ENCODE assay signal across 8 mouse cellular contexts in genomic region chr2:106694886-106695733, GRCm38 (mm10). TPM values are rescaled to one million over a fixed set of nuclear protein-coding genes. Genes with fewer than 3 reads are reported as not detected.
A peak's percentile ranks its signal among the peaks of the same experiment; 100 is the strongest.
DNase-seq lines count a peak whose midpoint lies in the region; ATAC-seq and TF ChIP-seq lines count a peak whose summit lies in the region.

No protein-coding gene starts in this region.

- peak overlapping the region; percentile 76; the same call in 1 of the 2 replicates for H3K9ac ChIP-seq in intestine, postnatal 0 days (ENCODE audit: low read depth, low read length)
- 0 out of 2 replicates have a peak overlapping the region, but pooled peaks have one; percentile 31 for H3K9ac ChIP-seq in liver, embryonic 12.5 days
- peak overlapping the region; percentile 99 for H3K9ac ChIP-seq in neural tube, embryonic 13.5 days

- no peak for TF ChIP-seq CTCF in intestine, postnatal 0 days (IDR thresholded peaks at IDR 0.05; ENCODE audit: low read depth)

- no peak overlapping the region for H3K27ac ChIP-seq in intestine, postnatal 0 days (ENCODE audit: low read depth, low read length)
- H3K27ac ChIP-seq in liver, embryonic 12.5 days, result no peak overlapping the region
- peak overlapping the region; percentile 100 for H3K27ac ChIP-seq in neural tube, embryonic 13.5 days (replicated peaks)

- H3K36me3 ChIP-seq in intestine, postnatal 0 days (ENCODE audit: control insufficient read depth, insufficient read depth), result no peaks in the 10 kb centered on the region
- no peaks in the 10 kb centered on the region for H3K36me3 ChIP-seq in liver, embryonic 12.5 days
- peaks cover 9% of the 10 kb centered on the region for H3K36me3 ChIP-seq in neural tube, embryonic 13.5 days

- H3K27me3 ChIP-seq in intestine, postnatal 0 days (replicated peaks; ENCODE audit: control insufficient read depth, insufficient read depth, low read length), result peaks cover 7% of the 10 kb centered on the region; the same call in 1 of the 2 replicates
- H3K27me3 ChIP-seq in liver, embryonic 12.5 days (replicated peaks), result peaks cover 69% of the 10 kb centered on the region
- H3K27me3 ChIP-seq in neural tube, embryonic 13.5 days, result no peaks in the 10 kb centered on the region

- WGBS in intestine, postnatal 0 days, result under 1% methylated on average over 35 of the region's 41 CpGs
- WGBS in liver, embryonic 12.5 days (ENCODE audit: insufficient replicate concordance), result under 1% methylated on average over 41 of the region's 41 CpGs
- WGBS in neural tube, embryonic 13.5 days, result under 1% methylated on average over 41 of the region's 41 CpGs

- peak; percentile 31 for DNase-seq in layer of hippocampus, adult 11-12 months (ENCODE audit: low spot score)
- no peak for DNase-seq in layer of hippocampus, adult 9-10 months (ENCODE audit: low spot score)
- peak; percentile 62 to 64 for DNase-seq in cerebellum, postnatal 36 days
- DNase-seq in gastrocnemius, postnatal 25 days, result peak; percentile 12
- no peak for DNase-seq in spleen, adult 18-20 months

- ATAC-seq in intestine, postnatal 0 days, result peak; percentile 35; the same call in 1 of the 2 replicates
- peak; percentile 44; the same call in 1 of the 2 replicates for ATAC-seq in liver, embryonic 12.5 days
- peak; percentile 64 for ATAC-seq in neural tube, embryonic 13.5 days (ENCODE audit: low read depth)

- H3K9me3 ChIP-seq in intestine, postnatal 0 days (ENCODE audit: control insufficient read depth), result no peaks in the 10 kb centered on the region
- no peaks in the 10 kb centered on the region for H3K9me3 ChIP-seq in liver, embryonic 12.5 days (replicated peaks)
- no peaks in the 10 kb centered on the region for H3K9me3 ChIP-seq in neural tube, embryonic 13.5 days

- H3K4me3 ChIP-seq in intestine, postnatal 0 days (ENCODE audit: low read depth, low read length), result peak overlapping the region; percentile 83
- peak overlapping the region; percentile 64 for H3K4me3 ChIP-seq in liver, embryonic 12.5 days
- H3K4me3 ChIP-seq in neural tube, embryonic 13.5 days, result peak overlapping the region; percentile 93

- H3K4me1 ChIP-seq in intestine, postnatal 0 days (replicated peaks; ENCODE audit: control insufficient read depth, insufficient read depth, low read length), result 0 out of 2 replicates have a peak, but pooled peaks cover 3% of the 10 kb centered on the region
- peaks cover 17% of the 10 kb centered on the region; the same call in 1 of the 2 replicates for H3K4me1 ChIP-seq in liver, embryonic 12.5 days
- peaks cover 60% of the 10 kb centered on the region for H3K4me1 ChIP-seq in neural tube, embryonic 13.5 days (replicated peaks)

- H3K4me2 ChIP-seq in intestine, postnatal 0 days (replicated peaks; ENCODE audit: low read depth), result peak overlapping the region; percentile 100
- H3K4me2 ChIP-seq in liver, embryonic 12.5 days, result peak overlapping the region; percentile 87
- H3K4me2 ChIP-seq in neural tube, embryonic 13.5 days, result peak overlapping the region; percentile 92

RNA-seq across cellular contexts. Expression of gene Mpped2, which starts 2.0 kb away (rescaled TPM):
- total RNA-seq in gastrocnemius, postnatal 25 days (2021), result 1 to 10 TPM; 3.0 to 3.4 TPM
- polyA plus RNA-seq in intestine, postnatal 0 days (2015; fragmentation: Nextera tagmentation; extraction: Ambion mirVana), result 8.0 and 8.2 TPM in 2 replicates
- polyA plus RNA-seq in liver, embryonic 12.5 days (2016; fragmentation: Nextera tagmentation; extraction: Ambion mirVana), result 5.3 and 6.7 TPM in 2 replicates
- 199 and 206 TPM in 2 replicates for polyA plus RNA-seq in neural tube, embryonic 13.5 days (2015; fragmentation: Nextera tagmentation; extraction: Ambion mirVana)

Comparison
In these comparisons a context has a peak if more than half of its experiments do, and no peak if none do; other contexts are left out.
1. DNase-seq: peak in layer of hippocampus, adult 11-12 months (single experiment), cerebellum, postnatal 36 days (2 of 2) and gastrocnemius, postnatal 25 days (single experiment); none in layer of hippocampus, adult 9-10 months (single experiment) and spleen, adult 18-20 months (0 of 2).
2. H3K9ac ChIP-seq: peak in every context shown above with its lines; median percentile 99 in neural tube, embryonic 13.5 days; 76 in intestine, postnatal 0 days; 31 in liver, embryonic 12.5 days.
3. RNA of gene Mpped2, which starts 2.0 kb away (polyA plus RNA-seq): 199 to 206 TPM in neural tube, embryonic 13.5 days; 8.0 to 8.2 TPM in intestine, postnatal 0 days and 5.3 to 6.7 TPM in liver, embryonic 12.5 days; every median in the first group is over 10 times any median in the second.
4. Peak in every context shown above with its lines, with median percentiles within 50 percentile points of each other: ATAC-seq, H3K4me2 ChIP-seq and H3K4me3 ChIP-seq.